Mouse (Mus musculus): Measurements from ENCODE around the gene Srrt.

- TF ChIP-seq POLR2A (IDR thresholded peaks at IDR 0.05; ENCODE audit: insufficient read depth, low read depth, low read length) (no peak), CTCF (IDR thresholded peaks at IDR 0.05) (no peak), EP300 (IDR thresholded peaks at IDR 0.05; ENCODE audit: insufficient read depth, low read depth, low read length) (no peak)
These were observed 32.7 kb upstream of the Srrt start for GRCm38 (mm10) chr5:137340222-137340621.

Measured in heart, adult 2 months (tissue).